Mouse (Mus musculus) stomach, embryonic 16.5 days (tissue): Measurements from ENCODE around the gene Traf1. TPM values are rescaled to one million over a fixed set of nuclear protein-coding genes. Genes with fewer than 3 reads are reported as not detected.

Experiments
- ATAC-seq: fragments of 200-750 bp; cut with Nextera tagmentation; 2 replicates; pipeline ENCODE4 v1.8.0; 2017; ENCODE audit warnings: moderate number of reproducible peaks, moderate TSS enrichment; ENCODE audit not compliant: insufficient read depth, low FRiP score
- H3K27ac ChIP-seq: fragments of 300-500 bp; sonication (generic); 2 replicates; pipeline ENCODE4 v1.5.1; 2014; ENCODE audit warnings: low read length
- H3K27me3 ChIP-seq: fragments of 300-500 bp; sonication (generic); 2 replicates; pipeline ENCODE4 v1.6.1; 2014; ENCODE audit warnings: low read length, control low read depth, mixed read lengths; ENCODE audit not compliant: control insufficient read depth, insufficient read depth
- H3K36me3 ChIP-seq: fragments of 300-500 bp; sonication (generic); 2 replicates; pipeline ENCODE4 v1.6.1; 2014; ENCODE audit warnings: low read length; ENCODE audit not compliant: control insufficient read depth, insufficient read depth
- H3K4me1 ChIP-seq: fragments of 300-500 bp; sonication (generic); 2 replicates; pipeline ENCODE4 v1.6.1; 2014; ENCODE audit warnings: low read length, control low read depth, mixed read lengths; ENCODE audit not compliant: control insufficient read depth, insufficient read depth
- H3K4me2 ChIP-seq: fragments of 300-500 bp; sonication (generic); 2 replicates; pipeline ENCODE4 v1.6.1; 2014; ENCODE audit warnings: low read depth, low read length, mixed read lengths
- H3K4me3 ChIP-seq: fragments of 300-500 bp; sonication (generic); replicated peaks from 2 replicates; pipeline ENCODE4 v1.5.1; 2014; ENCODE audit warnings: mild to moderate bottlenecking, low read length
- H3K9ac ChIP-seq: fragments of 300-500 bp; sonication (generic); 2 replicates; pipeline ENCODE4 v1.6.1; 2014; ENCODE audit warnings: low read length
- H3K9me3 ChIP-seq: fragments of 300-500 bp; sonication (generic); replicated peaks from 2 replicates; pipeline ENCODE4 v1.6.1; 2016; ENCODE audit warnings: low read length, control low read depth; ENCODE audit not compliant: control insufficient read depth
- WGBS: fragments of 180-500 bp; shearing (Covaris S2); extraction: QIAGEN DNeasy Blood & Tissue Kit; methylation state at CpG from one replicate; pipeline ENCODE4 v1.1.7; 2014; 5-methylcytosine and 5-hydroxymethylcytosine counted together
- polyA plus RNA-seq: library from polyadenylated mRNA; unstranded; fragments of >200 nt; fragmentation: Nextera tagmentation; extraction: Ambion mirVana; gene quantifications from 2 replicates; pipeline ENCODE4 v1.2.1, GENCODE M21; 2015

Traf1 gene
- polyA plus RNA-seq, 1 experiment from 2014 or later = 6.2 TPM

GRCm38 (mm10) chr2:34901726-34902125 is 59.8 kb downstream of the Traf1 start:
- ATAC-seq = no peak
- no peak overlapping the region for H3K27ac ChIP-seq
- 74% methylated on average over 4 of the region's 4 CpGs for WGBS
- no peak overlapping the region for H3K4me2 ChIP-seq
- no peaks in the 10 kb centered on the region for H3K36me3 ChIP-seq
- H3K9ac ChIP-seq = no peak overlapping the region
- H3K9me3 ChIP-seq = no peaks in the 10 kb centered on the region
- H3K4me1 ChIP-seq = peaks cover 17% of the 10 kb centered on the region; the same call in 1 of the 2 replicates
- no peak overlapping the region for H3K4me3 ChIP-seq
- no peaks in the 10 kb centered on the region for H3K27me3 ChIP-seq

GRCm38 (mm10) chr2:34900412-34900811 is 61.2 kb downstream of the Traf1 start:
- Histone ChIP-seq H3K36me3 (no peaks in the 10 kb centered on the region), H3K4me3 (no peak overlapping the region), H3K9ac (no peak overlapping the region), H3K4me1 (peaks cover 14% of the 10 kb centered on the region; the same call in 1 of the 2 replicates), H3K27ac (no peak overlapping the region), H3K9me3 (no peaks in the 10 kb centered on the region), H3K4me2 (no peak overlapping the region), H3K27me3 (no peaks in the 10 kb centered on the region)
- ATAC-seq = no peak
- 95% methylated on average over 1 of the region's 1 CpGs for WGBS

GRCm38 (mm10) chr2:34899682-34900081 is 61.9 kb downstream of the Traf1 start:
- Histone ChIP-seq H3K4me3 (no peak overlapping the region), H3K36me3 (no peaks in the 10 kb centered on the region), H3K4me2 (no peak overlapping the region), H3K27me3 (no peaks in the 10 kb centered on the region), H3K9ac (no peak overlapping the region), H3K4me1 (peaks cover 12% of the 10 kb centered on the region; the same call in 1 of the 2 replicates), H3K9me3 (no peaks in the 10 kb centered on the region), H3K27ac (no peak overlapping the region)
- no peak for ATAC-seq
- 82% methylated on average over 11 of the region's 11 CpGs for WGBS

- Histone ChIP-seq H3K4me1 (0 out of 2 replicates have a peak, but pooled peaks cover 3% of the 10 kb centered on the region), H3K9ac (no peak overlapping the region), H3K9me3 (no peaks in the 10 kb centered on the region), H3K4me2 (no peak overlapping the region), H3K27ac (no peak overlapping the region), H3K36me3 (no peaks in the 10 kb centered on the region), H3K27me3 (no peaks in the 10 kb centered on the region), H3K4me3 (no peak overlapping the region)
- WGBS = 17% methylated on average over 10 of the region's 10 CpGs
- ATAC-seq = 0 out of 2 replicates have a peak, but pooled peaks have one; percentile 25
Measured at GRCm38 (mm10) chr2:34897820-34898219, 63.8 kb downstream of the Traf1 start.

GRCm38 (mm10) chr2:34896821-34897460 is 64.6 kb downstream of the Traf1 start:
- no peaks in the 10 kb centered on the region for H3K4me1 ChIP-seq
- no peak overlapping the region for H3K4me3 ChIP-seq
- WGBS = 85% methylated on average over 17 of the region's 17 CpGs
- H3K27me3 ChIP-seq = no peaks in the 10 kb centered on the region
- no peak overlapping the region for H3K27ac ChIP-seq
- no peak for ATAC-seq
- no peaks in the 10 kb centered on the region for H3K36me3 ChIP-seq
- no peak overlapping the region for H3K9ac ChIP-seq
- no peak overlapping the region for H3K4me2 ChIP-seq
- H3K9me3 ChIP-seq = no peaks in the 10 kb centered on the region

- ATAC-seq = no peak
- Histone ChIP-seq H3K9me3 (no peaks in the 10 kb centered on the region), H3K27me3 (no peaks in the 10 kb centered on the region), H3K4me1 (no peaks in the 10 kb centered on the region), H3K4me3 (no peak overlapping the region), H3K4me2 (no peak overlapping the region), H3K27ac (no peak overlapping the region), H3K9ac (no peak overlapping the region), H3K36me3 (no peaks in the 10 kb centered on the region)
- 77% methylated on average over 19 of the region's 19 CpGs for WGBS
Measured at GRCm38 (mm10) chr2:34895503-34896113, 66.0 kb downstream of the Traf1 start.

- Histone ChIP-seq H3K27me3 (no peaks in the 10 kb centered on the region), H3K4me1 (no peaks in the 10 kb centered on the region), H3K4me2 (no peak overlapping the region), H3K4me3 (no peak overlapping the region), H3K27ac (no peak overlapping the region), H3K9me3 (no peaks in the 10 kb centered on the region), H3K9ac (no peak overlapping the region), H3K36me3 (no peaks in the 10 kb centered on the region)
- 69% methylated on average over 5 of the region's 5 CpGs for WGBS
- ATAC-seq = no peak
Measured at GRCm38 (mm10) chr2:34893950-34894349, 67.6 kb downstream of the Traf1 start.

Other genes starting within 250 kb of the Traf1 start
- 73.4 and 81.4 TPM in 2 replicates for gene Gapvd1, start 206.5 kb downstream of the Traf1 start, polyA plus RNA-seq
- gene Hspa5, start 189.8 kb downstream of the Traf1 start, polyA plus RNA-seq = 941 and 997 TPM in 2 replicates
- gene Rabepk, start 161.9 kb downstream of the Traf1 start, polyA plus RNA-seq = 33.4 and 40.6 TPM in 2 replicates
- 73.5 and 74.5 TPM in 2 replicates for gene Fbxw2, start 135.5 kb downstream of the Traf1 start, polyA plus RNA-seq
- not detected in 2 replicates for gene Gm34653, start 128.8 kb downstream of the Traf1 start, polyA plus RNA-seq
- gene Cutal, start 87.4 kb downstream of the Traf1 start, polyA plus RNA-seq = 0.76 and 1.1 TPM in 2 replicates
- gene Psmd5, start 86.8 kb downstream of the Traf1 start, polyA plus RNA-seq = 77.1 and 81.2 TPM in 2 replicates
- gene Phf19, start 47.7 kb downstream of the Traf1 start, polyA plus RNA-seq = 6.8 and 7.6 TPM in 2 replicates
- 2.3 and 3.2 TPM in 2 replicates for gene Hc, start 99.7 kb upstream of the Traf1 start, polyA plus RNA-seq
- 1.8 and 2.5 TPM in 2 replicates for gene AI182371, start 139.8 kb upstream of the Traf1 start, polyA plus RNA-seq
- gene Cntrl, start 147.7 kb upstream of the Traf1 start, polyA plus RNA-seq = 15.5 and 18.4 TPM in 2 replicates
- 292 and 332 TPM in 2 replicates for gene Rab14, start 239.3 kb upstream of the Traf1 start, polyA plus RNA-seq